Mouse (Mus musculus) gonadal fat pad, adult 2 months (tissue): ENCODE measurements around the gene Hsd17b2. TPM values are rescaled to one million over a fixed set of nuclear protein-coding genes. Genes with fewer than 3 reads are reported as not detected.
"Not testable (repeated sequence)": the region's sequence is repeated elsewhere in the genome, so short reads cannot be mapped to it uniquely, and the experiment has no call there.

Source experiments
- DNase-seq: peaks from one replicate; pipeline ENCODE4 v3.0.0-alpha.2; 2012; ENCODE audit warnings: low read depth
- polyA plus RNA-seq: library from polyadenylated mRNA; depleted of rRNA; stranded (reverse); fragments of >200 nt; gene quantifications from 2 replicates; pipeline ENCODE4 v1.2.3, GENCODE M21; 2012

Hsd17b2 gene
- polyA plus RNA-seq, 1 experiment = 0.31 TPM

GRCm38 (mm10) chr8:117714604-117715003 lies 12.9 kb downstream of the Hsd17b2 start:
- peak; percentile 99 for DNase-seq

DNA sequence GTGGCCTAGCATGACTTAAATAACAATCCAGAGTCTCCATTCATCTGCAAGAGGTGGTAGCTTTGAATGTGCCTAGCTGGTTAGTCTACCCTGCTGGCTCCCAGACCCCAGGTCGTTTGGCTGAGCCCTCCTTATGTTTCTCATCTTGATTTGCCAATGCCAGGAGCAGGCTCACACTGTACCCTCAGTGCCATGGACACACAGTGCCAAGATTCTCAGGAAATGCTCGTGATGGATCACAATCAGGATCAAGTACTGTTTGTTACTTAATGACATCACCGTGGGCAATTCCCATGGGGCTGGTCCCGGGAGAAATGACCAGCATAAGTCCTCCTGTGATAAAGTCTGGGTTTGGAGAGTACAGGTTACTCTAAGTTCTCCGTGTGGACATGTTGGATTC lies 14.2 kb downstream of the Hsd17b2 start:
- no peak for DNase-seq

GRCm38 (mm10) chr8:117718152-117718860 lies 16.6 kb downstream of the Hsd17b2 start:
- DNase-seq = no peak

- no peak for DNase-seq
Measured at GRCm38 (mm10) chr8:117726467-117726866, 24.8 kb downstream of the Hsd17b2 start.

GRCm38 (mm10) chr8:117727561-117727960 lies 25.9 kb downstream of the Hsd17b2 start:
- DNase-seq = no peak

GRCm38 (mm10) chr8:117728234-117728633 lies 26.5 kb downstream of the Hsd17b2 start:
- no peak for DNase-seq

DNA sequence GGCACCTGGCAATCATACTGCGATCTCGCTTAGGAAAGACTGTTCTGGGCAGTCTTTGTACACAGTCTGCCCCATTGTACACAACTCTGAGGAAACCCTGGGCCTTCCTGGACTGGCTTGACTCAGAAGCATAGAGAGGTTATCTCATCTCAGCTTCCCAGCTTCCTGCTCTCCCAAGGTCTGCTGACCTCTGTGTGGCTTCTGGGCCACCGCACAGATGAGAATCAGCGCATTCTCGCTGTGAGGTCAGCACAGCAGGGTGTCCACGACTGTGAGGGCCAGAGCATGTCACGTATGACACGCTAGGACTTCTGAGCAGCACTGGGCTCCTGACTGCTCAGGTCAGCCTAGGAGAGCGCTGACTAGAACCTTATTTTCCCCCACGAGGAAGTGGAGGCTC lies 29.3 kb downstream of the Hsd17b2 start:
- no peak for DNase-seq

GRCm38 (mm10) chr8:117736657-117737175 lies 35.0 kb downstream of the Hsd17b2 start:
- DNase-seq = no peak

- not testable (repeated sequence) for DNase-seq
Measured at GRCm38 (mm10) chr8:117738206-117738605, 36.5 kb downstream of the Hsd17b2 start.

- no peak for DNase-seq
Measured at GRCm38 (mm10) chr8:117740387-117740998, 38.8 kb downstream of the Hsd17b2 start.

- no peak for DNase-seq
Measured at GRCm38 (mm10) chr8:117742431-117743012, 40.8 kb downstream of the Hsd17b2 start.

GRCm38 (mm10) chr8:117746651-117747050 lies 44.9 kb downstream of the Hsd17b2 start:
- DNase-seq = no peak

- no peak for DNase-seq
Measured at GRCm38 (mm10) chr8:117747428-117747827, 45.7 kb downstream of the Hsd17b2 start.

- DNase-seq = no peak
Measured at GRCm38 (mm10) chr8:117747886-117748730, 46.4 kb downstream of the Hsd17b2 start.

DNA sequence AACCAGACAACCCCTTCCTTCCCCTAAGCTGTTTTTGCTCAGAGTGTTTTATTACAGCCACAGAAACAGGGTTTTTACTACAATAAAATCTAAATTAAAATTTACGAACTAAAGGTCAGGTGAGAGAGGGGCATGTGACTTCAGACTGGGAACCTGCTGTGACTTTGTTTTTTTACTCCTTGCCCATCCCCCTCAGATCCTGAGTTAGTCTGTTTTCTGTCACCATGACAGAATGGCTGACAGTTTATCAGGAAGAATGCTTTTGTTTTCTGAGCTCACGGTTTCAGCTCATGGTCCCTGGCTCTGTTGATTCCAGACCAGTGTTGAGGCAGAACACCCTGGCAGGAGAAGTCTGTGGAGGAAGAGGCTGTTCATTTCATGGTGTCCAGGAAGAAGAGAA lies 47.7 kb downstream of the Hsd17b2 start:
- DNase-seq = no peak

DNA sequence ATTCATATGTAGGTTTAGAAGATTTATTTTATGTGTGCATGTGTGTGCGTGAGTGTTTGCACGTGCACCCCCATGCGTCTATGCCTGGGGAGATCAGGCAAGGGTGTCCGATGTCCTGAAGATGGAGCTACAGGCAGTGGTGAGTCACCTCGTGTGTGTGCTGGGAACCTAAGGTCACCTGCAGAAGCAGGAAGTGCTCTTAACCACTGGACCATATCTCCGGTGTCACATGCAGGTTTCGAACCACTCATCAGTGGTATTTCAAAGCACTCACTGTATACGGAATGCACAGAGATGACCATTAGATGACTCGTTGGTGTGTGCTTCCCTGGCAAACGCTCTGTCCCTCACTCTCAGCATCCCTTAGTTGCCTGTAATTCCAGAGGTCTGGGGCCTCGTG lies 56.2 kb downstream of the Hsd17b2 start:
- no peak for DNase-seq

DNA sequence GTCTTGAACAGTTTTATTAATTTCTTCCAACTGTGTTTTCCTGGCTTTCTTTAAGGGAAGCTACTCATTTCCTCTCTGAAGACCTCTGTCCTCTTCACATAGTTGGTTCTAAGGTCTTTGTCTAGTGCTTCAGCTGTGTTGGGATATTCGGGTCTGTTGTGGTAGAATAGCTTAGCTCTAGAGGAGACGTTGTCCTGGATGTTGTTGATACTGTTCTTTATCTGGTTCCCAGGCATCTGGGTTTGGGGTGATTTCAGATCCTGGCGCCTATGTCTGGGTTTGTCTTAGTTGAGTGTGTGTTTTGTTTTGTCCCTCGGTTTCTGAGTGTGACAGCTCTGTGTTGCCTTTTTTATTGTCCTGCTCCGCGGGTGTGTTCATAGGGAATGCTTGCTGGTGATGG lies 61.1 kb downstream of the Hsd17b2 start:
- no peak for DNase-seq

DNA sequence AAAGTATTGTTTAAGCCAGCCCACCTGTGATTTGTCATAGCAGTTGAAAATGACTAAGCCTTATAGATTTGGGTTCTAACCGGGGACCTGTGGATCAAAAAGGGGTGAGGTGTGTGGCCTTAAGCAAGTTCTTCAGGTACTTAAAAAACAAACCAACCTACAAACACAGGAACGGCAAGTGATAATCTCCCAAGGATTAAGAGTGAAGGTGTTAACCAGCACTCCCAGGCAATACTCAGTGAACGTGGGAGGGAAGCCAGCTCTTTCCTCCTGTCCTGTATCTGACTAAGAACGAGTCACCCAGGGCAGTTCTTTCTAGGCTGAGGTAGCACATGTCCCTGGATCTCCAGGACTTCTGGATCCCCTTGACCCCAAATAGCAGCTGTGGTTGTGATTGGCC lies 62.9 kb downstream of the Hsd17b2 start:
- DNase-seq = peak; percentile 80

DNA sequence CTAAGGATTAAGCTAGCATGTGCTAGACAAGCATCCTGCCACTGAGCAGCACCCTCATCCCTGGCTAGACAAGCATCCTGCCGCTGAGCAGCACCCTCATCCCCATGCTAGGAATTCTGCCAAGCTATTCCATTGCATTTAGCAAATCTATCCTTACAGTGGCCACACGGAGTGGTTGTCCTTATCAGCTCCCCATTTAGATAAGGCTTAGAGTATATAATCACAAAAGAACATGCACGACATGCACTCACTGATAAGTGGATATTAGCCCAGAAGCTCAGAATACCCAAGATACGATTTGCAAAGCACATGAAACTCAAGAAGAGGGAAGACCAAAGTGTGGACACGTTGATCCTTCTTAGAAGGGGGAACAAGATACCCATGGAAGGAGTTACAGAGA lies 64.2 kb downstream of the Hsd17b2 start:
- no peak for DNase-seq

DNA sequence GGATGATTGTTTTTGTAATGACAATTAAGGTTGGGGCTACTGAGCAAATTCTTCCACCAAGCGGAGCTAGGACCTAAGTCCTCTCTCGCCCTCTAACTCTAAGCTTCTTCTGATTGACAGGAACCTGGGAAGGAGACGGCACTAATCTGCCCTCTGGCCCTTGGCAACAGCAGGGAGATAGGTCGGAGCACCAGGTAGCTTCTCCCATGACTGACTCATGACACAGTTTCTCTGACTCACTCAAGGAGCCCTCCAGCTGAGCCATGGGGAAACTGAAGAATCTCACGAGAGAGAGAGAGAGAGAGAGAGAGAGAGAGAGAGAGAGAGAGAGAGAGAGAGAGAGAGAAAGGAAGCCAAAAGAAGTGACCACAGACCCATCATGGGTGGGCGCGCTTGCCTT lies 67.3 kb downstream of the Hsd17b2 start:
- DNase-seq = no peak

DNA sequence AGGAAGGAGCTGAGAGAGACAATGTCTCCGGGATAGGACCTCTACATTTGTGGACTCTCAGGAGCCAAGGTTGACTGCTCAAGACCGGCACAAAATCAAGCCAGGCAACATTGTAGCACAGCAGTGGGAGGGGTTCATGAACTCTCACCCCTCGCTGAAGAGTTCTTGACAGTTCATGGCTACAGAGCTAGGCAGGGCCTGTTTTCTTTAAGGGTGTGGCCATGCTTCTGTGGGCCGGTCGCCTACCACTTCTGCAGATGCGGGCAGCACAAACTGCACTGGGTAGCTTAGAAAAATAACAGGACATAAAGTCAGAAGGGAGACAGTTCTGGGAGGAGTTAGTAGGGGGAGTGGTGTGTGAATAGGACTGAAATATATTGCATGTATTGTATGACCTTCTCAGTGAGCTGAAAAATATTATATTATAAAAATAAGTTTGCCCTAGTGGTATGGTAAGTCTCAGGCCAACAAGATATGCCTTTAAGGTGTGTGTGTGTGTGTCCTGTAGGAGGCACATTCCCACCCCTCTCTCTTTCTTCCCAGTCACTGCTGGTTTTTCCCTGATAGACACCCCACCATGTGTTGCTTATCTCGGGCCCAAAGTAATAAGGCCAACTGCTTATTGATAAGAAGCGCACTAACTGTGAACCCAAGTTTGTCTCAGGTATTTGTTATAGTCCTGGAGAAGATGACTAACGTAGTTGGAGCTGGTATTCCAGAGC lies 69.6 kb downstream of the Hsd17b2 start:
- no peak for DNase-seq
